Mouse (Mus musculus) CH12.LX (cell line): ENCODE results near the gene Fgf8. TPM values are rescaled to one million over a fixed set of nuclear protein-coding genes. Genes with fewer than 3 reads are reported as not detected.
A peak's percentile ranks its signal among the peaks of the same experiment; 100 is the strongest.

ENCODE experiments used
- DNase-seq: peaks from one replicate; pipeline ENCODE4 v3.0.0-alpha.2; 2013; ENCODE audit errors: extremely low read depth
- H3K27ac ChIP-seq: 2 replicates; pipeline ENCODE4 v1.5.1; 2012; ENCODE audit warnings: low read depth, mild to moderate bottlenecking, control low read depth, moderate library complexity; ENCODE audit not compliant: insufficient read depth
- H3K27me3 ChIP-seq: replicated peaks from 2 replicates; pipeline ENCODE3; 2012; ENCODE audit warnings: inconsistent platforms
- H3K36me3 ChIP-seq, 2 experiments: replicated peaks in 1 of 2; 2 replicates each; pipeline versions ENCODE3 to v1.6.1; 2012; ENCODE audit warnings: inconsistent platforms in 1 of 2, low read length in 1 of 2, mild to moderate bottlenecking in 1 of 2, mixed read lengths in 1 of 2, moderate library complexity in 1 of 2; ENCODE audit not compliant: control insufficient read depth in 1 of 2, insufficient read depth in 1 of 2
- H3K4me1 ChIP-seq, 2 experiments: 2 replicates each; pipeline ENCODE4 v1.6.1; 2012; ENCODE audit warnings: inconsistent platforms in 1 of 2, moderate library complexity in 1 of 2; ENCODE audit not compliant: insufficient read depth in 2 of 2, control insufficient read depth in 1 of 2
- H3K4me2 ChIP-seq: 2 replicates; pipeline ENCODE4 v1.6.1; 2012; ENCODE audit warnings: low read depth, mild to moderate bottlenecking, control low read depth; ENCODE audit not compliant: poor library complexity, insufficient read depth, severe bottlenecking
- H3K4me3 ChIP-seq, 3 experiments: fragments of 150-350 bp in 1 of 3; sonication (generic) in 1 of 3; replicated peaks in 1 of 3; 2 replicates each; pipeline versions ENCODE3 to v1.5.1; 2011 to 2012; ENCODE audit warnings: low read depth in 2 of 3, low read length in 2 of 3, mild to moderate bottlenecking in 2 of 3, moderate library complexity in 2 of 3, control low read depth in 1 of 3, improper control_type of control experiment in 1 of 3, inconsistent platforms in 1 of 3, mixed read lengths in 1 of 3; ENCODE audit not compliant: poor library complexity in 1 of 3
- H3K79me2 ChIP-seq: replicated peaks from 2 replicates; pipeline ENCODE4 v1.6.1; 2012; ENCODE audit warnings: mild to moderate bottlenecking, moderate library complexity; ENCODE audit not compliant: control insufficient read depth, poor library complexity, insufficient read depth, severe bottlenecking; ENCODE audit errors: extremely low read depth
- H3K9ac ChIP-seq: 2 replicates; pipeline ENCODE4 v1.6.1; 2012; ENCODE audit warnings: low read depth, mild to moderate bottlenecking, control low read depth, moderate library complexity; ENCODE audit not compliant: insufficient read depth
- H3K9me3 ChIP-seq: replicated peaks from 2 replicates; pipeline ENCODE3; 2012; ENCODE audit warnings: low read length, inconsistent platforms, mixed read lengths
- BHLHE40 ChIP-seq: IDR thresholded peaks from 2 replicates; pipeline ENCODE4 v1.6.1; 2011; ENCODE audit warnings: mild to moderate bottlenecking, low read depth, low read length, improper control_type of control experiment
- CHD1 ChIP-seq: IDR thresholded peaks from 2 replicates; pipeline ENCODE4 v1.6.1; 2012; ENCODE audit warnings: low read depth, low read length, improper control_type of control experiment, inconsistent platforms
- CHD2 ChIP-seq: IDR thresholded peaks from 2 replicates; pipeline ENCODE4 v1.6.1; 2011; ENCODE audit warnings: low read length, improper control_type of control experiment
- CTCF ChIP-seq, 2 experiments: IDR thresholded peaks in 1 of 2; conservative IDR thresholded peaks in 1 of 2; 2 replicates each; pipeline ENCODE4 v1.5.1; 2011 to 2012; ENCODE audit warnings: low read depth in 2 of 2, low read length in 2 of 2, improper control_type of control experiment in 1 of 2, inconsistent platforms in 1 of 2, mild to moderate bottlenecking in 1 of 2, moderate library complexity in 1 of 2
- E2F4 ChIP-seq: IDR thresholded peaks from 2 replicates; pipeline ENCODE4 v1.6.1; 2011; ENCODE audit warnings: low read depth, low read length, improper control_type of control experiment; ENCODE audit not compliant: insufficient replicate concordance
- ELF1 ChIP-seq: IDR thresholded peaks from 2 replicates; pipeline ENCODE4 v1.6.1; 2014; ENCODE audit warnings: low read depth, mild to moderate bottlenecking, inconsistent platforms, low read length, improper control_type of control experiment
- EP300 ChIP-seq: IDR thresholded peaks from 2 replicates; pipeline ENCODE4 v1.6.1; 2011; ENCODE audit warnings: low read length, improper control_type of control experiment
- ETS1 ChIP-seq: conservative IDR thresholded peaks from 2 replicates; pipeline ENCODE4 v1.6.1; 2012; ENCODE audit warnings: low read depth, mild to moderate bottlenecking, inconsistent platforms, low read length, improper control_type of control experiment, moderate library complexity
- GABPA ChIP-seq: IDR thresholded peaks from 2 replicates; pipeline ENCODE4 v1.6.1; 2012; ENCODE audit warnings: low read depth, low read length, improper control_type of control experiment, inconsistent platforms; ENCODE audit not compliant: insufficient replicate concordance
- HCFC1 ChIP-seq: IDR thresholded peaks from 2 replicates; pipeline ENCODE4 v1.6.1; 2012; ENCODE audit warnings: low read depth, mild to moderate bottlenecking, inconsistent platforms, low read length, improper control_type of control experiment
- IRF4 ChIP-seq: IDR thresholded peaks from 2 replicates; pipeline ENCODE4 v1.6.1; 2014; ENCODE audit warnings: low read depth, mild to moderate bottlenecking, inconsistent platforms, low read length, improper control_type of control experiment
- JUND ChIP-seq: conservative IDR thresholded peaks from 2 replicates; pipeline ENCODE4 v1.6.1; 2011; ENCODE audit warnings: low read depth, low read length, improper control_type of control experiment
- KAT2A ChIP-seq: IDR thresholded peaks from 2 replicates; pipeline ENCODE4 v1.6.1; 2012; ENCODE audit warnings: low read length, improper control_type of control experiment, inconsistent platforms; ENCODE audit not compliant: insufficient replicate concordance
- MAX ChIP-seq: IDR thresholded peaks from 2 replicates; pipeline ENCODE4 v1.6.1; 2011; ENCODE audit warnings: low read length, improper control_type of control experiment
- MAZ ChIP-seq: IDR thresholded peaks from 2 replicates; pipeline ENCODE4 v1.6.1; 2012; ENCODE audit warnings: low read depth, mild to moderate bottlenecking, inconsistent platforms, low read length, improper control_type of control experiment, moderate library complexity
- MEF2A ChIP-seq: IDR thresholded peaks from 2 replicates; pipeline ENCODE4 v1.6.1; 2014; ENCODE audit warnings: low read depth, mild to moderate bottlenecking, inconsistent platforms, low read length, improper control_type of control experiment, borderline replicate concordance
- MXI1 ChIP-seq: IDR thresholded peaks from 2 replicates; pipeline ENCODE4 v1.6.1; 2011; ENCODE audit warnings: mild to moderate bottlenecking, low read depth, low read length, improper control_type of control experiment
- MYC ChIP-seq: IDR thresholded peaks from 2 replicates; pipeline ENCODE4 v1.6.1; 2011; ENCODE audit warnings: low read depth, mild to moderate bottlenecking, improper control_type of control experiment, low read length
- NELFE ChIP-seq: IDR thresholded peaks from 2 replicates; pipeline ENCODE4 v1.6.1; 2011; ENCODE audit warnings: low read depth, low read length, improper control_type of control experiment
- NRF1 ChIP-seq: IDR thresholded peaks from 2 replicates; pipeline ENCODE4 v1.6.1; 2014; ENCODE audit warnings: low read depth, mild to moderate bottlenecking, inconsistent platforms, low read length, improper control_type of control experiment, moderate library complexity
- POLR2A ChIP-seq: IDR thresholded peaks from 2 replicates; pipeline ENCODE4 v1.6.1; 2011; ENCODE audit warnings: low read depth, mild to moderate bottlenecking, improper control_type of control experiment, low read length
- POLR2AphosphoS2 ChIP-seq: IDR thresholded peaks from 2 replicates; pipeline ENCODE4 v1.6.1; 2011; ENCODE audit warnings: low read depth, low read length, improper control_type of control experiment
- RAD21 ChIP-seq: IDR thresholded peaks from 2 replicates; pipeline ENCODE4 v1.6.1; 2011; ENCODE audit warnings: low read depth, mild to moderate bottlenecking, low read length, improper control_type of control experiment, moderate library complexity
- SIN3A ChIP-seq: IDR thresholded peaks from 2 replicates; pipeline ENCODE4 v1.6.1; 2012; ENCODE audit warnings: low read length, improper control_type of control experiment, inconsistent platforms
- TBP ChIP-seq: conservative IDR thresholded peaks from 2 replicates; pipeline ENCODE4 v1.6.1; 2011; ENCODE audit warnings: low read depth, low read length, improper control_type of control experiment
- TCF12 ChIP-seq: IDR thresholded peaks from 2 replicates; pipeline ENCODE4 v1.6.1; 2014; ENCODE audit warnings: low read depth, mild to moderate bottlenecking, inconsistent platforms, low read length, improper control_type of control experiment
- USF1 ChIP-seq: IDR thresholded peaks from 2 replicates; pipeline ENCODE4 v1.6.1; 2014; ENCODE audit warnings: low read depth, mild to moderate bottlenecking, inconsistent platforms, low read length, improper control_type of control experiment
- USF2 ChIP-seq: conservative IDR thresholded peaks from 2 replicates; pipeline ENCODE4 v1.6.1; 2011; ENCODE audit warnings: low read depth, low read length, improper control_type of control experiment
- ZC3H11A ChIP-seq: IDR thresholded peaks from 2 replicates; pipeline ENCODE4 v1.6.1; 2012; ENCODE audit warnings: low read depth, mild to moderate bottlenecking, inconsistent platforms, low read length, improper control_type of control experiment
- ZMIZ1 ChIP-seq: IDR thresholded peaks from 2 replicates; pipeline ENCODE4 v1.6.1; 2012; ENCODE audit warnings: low read depth, mild to moderate bottlenecking, inconsistent platforms, low read length, improper control_type of control experiment
- ZNF384 ChIP-seq: IDR thresholded peaks from 2 replicates; pipeline ENCODE4 v1.6.1; 2012; ENCODE audit warnings: low read depth, low read length, improper control_type of control experiment, inconsistent platforms
- dilution Hi-C: fragments of 300-500 bp; cut with MboI; formaldehyde crosslinking; loops from 2 replicates; pipeline ENCODE4 v1.14.3; 2020; ENCODE audit warnings: low sequenced_read_pairs; ENCODE audit not compliant: extremely low pct_unique_long_range_greater_than_20kb, extremely low pct_ligation_motif_present
- in situ Hi-C: fragments of 300-500 bp; cut with MboI; formaldehyde crosslinking; loops from 3 replicates; pipeline ENCODE4 v1.14.3; 2019; ENCODE audit warnings: low sequenced_read_pairs, low pct_ligation_motif_present, low pct_unique_long_range_greater_than_20kb, mixed read lengths
- polyA plus RNA-seq: library from polyadenylated mRNA; unstranded; fragments of >175 nt; gene quantifications from 2 replicates; pipeline ENCODE4 v1.2.1, GENCODE M21; 2012; ENCODE audit warnings: low read depth; ENCODE audit not compliant: insufficient read length
- total RNA-seq, 2 experiments: library from RNA; depleted of rRNA; stranded (reverse); fragments of 300-350 nt in 1 of 2; fragments of >200 nt in 1 of 2; gene quantifications; 2 replicates each; pipeline ENCODE4 v1.2.3; 2012 to 2014

Fgf8 gene
- total and polyA plus RNA-seq, 3 experiments: not detected

DNA sequence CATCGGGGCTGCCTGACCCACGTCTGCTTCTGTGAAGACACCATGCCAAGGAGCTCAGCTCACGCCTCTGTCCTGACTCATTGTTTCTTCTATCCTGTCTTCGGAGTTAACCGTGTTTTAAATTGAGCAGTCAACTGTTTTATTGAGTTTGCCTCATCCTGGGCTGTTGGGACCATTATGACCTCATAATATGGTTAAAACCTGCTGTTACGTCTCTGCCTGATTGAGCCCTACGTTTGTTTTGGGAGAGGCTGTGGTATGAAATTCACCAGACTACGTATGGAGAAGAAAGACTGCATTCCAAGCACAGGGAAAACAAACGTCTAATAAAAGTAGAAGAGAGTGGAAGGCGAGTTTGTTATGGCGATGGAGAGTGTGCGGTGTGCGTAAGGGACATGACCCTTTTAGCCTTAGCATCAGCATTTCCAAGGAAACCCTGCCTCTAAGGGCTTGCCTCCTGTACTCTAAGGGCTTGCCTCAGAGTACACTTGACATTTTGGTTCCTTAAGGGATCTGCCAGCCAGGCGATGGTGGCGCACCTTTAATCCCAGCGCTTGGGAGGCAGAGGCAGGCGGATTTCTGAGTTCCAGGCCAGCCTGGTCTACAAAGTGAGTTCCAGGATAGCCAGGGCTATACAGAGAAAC, 41.3 kb upstream of the Fgf8 start (continued):
- TF ChIP-seq MYC: no peak
- TF ChIP-seq USF2: no peak
- TF ChIP-seq HCFC1: no peak
- no peak for TF ChIP-seq GABPA
- TF ChIP-seq E2F4: no peak
- TF ChIP-seq MEF2A: no peak
- no peak for TF ChIP-seq TBP
- no peak for TF ChIP-seq IRF4

DNA sequence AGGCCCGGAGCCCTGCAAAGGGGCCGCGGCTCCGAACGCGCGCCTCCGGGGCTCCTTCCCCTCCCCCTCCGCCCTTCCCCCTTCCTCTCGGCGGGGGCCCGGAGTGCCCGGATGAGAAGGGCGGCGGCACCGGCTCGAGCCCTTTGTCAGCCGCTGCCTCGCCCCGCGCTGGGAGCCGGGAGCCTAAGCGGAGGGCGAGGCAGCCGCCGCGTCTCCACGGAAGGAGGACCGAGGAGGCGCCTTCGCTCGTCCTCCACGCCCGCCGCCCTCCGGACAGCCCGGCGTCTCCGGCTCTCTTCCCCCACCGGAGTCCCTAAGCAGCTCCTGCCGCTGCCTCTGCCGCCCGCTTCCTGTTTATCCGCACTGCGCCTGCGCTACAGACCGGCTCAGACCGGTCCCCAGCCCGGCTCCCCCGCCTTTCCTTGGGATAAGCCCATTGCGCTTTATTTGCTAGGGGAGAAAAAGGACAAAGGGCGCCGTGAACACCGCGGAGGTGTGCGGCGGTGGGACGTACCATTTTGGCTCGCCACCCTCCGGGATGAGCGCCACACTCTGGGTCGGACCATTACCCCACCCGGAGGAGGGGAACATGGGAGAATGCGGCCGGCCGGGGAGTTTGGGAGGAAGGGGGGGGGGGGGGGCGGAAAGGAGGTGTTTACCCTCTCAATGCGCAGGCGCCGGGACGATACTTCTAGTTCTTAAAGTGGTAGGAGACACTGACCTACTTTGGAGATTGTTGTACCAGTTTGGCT, 40.6 kb upstream of the Fgf8 start, which contains the start of gene Mgea5:
TSS of gene Mgea5 (minus strand) at position 657 of the 752 bp plus-strand sequence.
- in situ Hi-C loops: no loop called here
- peaks cover 14 to 30% of the 10 kb centered on the region in 2 experiments for H3K36me3 ChIP-seq
- H3K27me3 ChIP-seq: no peaks in the 10 kb centered on the region
- TF ChIP-seq MAZ (peak; percentile 96), ETS1 (no peak), ZC3H11A (no peak), ZNF384 (no peak), E2F4 (no peak), SIN3A (peak; percentile 97), RAD21 (no peak), KAT2A (0 out of 2 replicates have a peak, but pooled peaks have one; percentile 53), IRF4 (peak; percentile 66), MAX (peak; percentile 46; the same call in 1 of the 2 replicates), CHD2 (peak; percentile 97), HCFC1 (peak; percentile 81), BHLHE40 (peak; percentile 31; the same call in 1 of the 2 replicates), CTCF (conservative IDR thresholded peaks at IDR 0.05 in 1 of 2, IDR thresholded peaks at IDR 0.05 in 1 of 2; ENCODE audit: low read depth in 2 of 2, low read length in 2 of 2) (no peak), EP300 (no peak), TCF12 (peak; percentile 68), ELF1 (peak; percentile 94), ZMIZ1 (peak; percentile 19; the same call in 1 of the 2 replicates), POLR2A (peak; percentile 75), MEF2A (peak; percentile 17; the same call in 1 of the 2 replicates), NELFE (peak; percentile 79; the same call in 1 of the 2 replicates), MXI1 (no peak), POLR2AphosphoS2 (peak; percentile 22; the same call in 1 of the 2 replicates), NRF1 (peak; percentile 90), USF1 (no peak), CHD1 (peak; percentile 100), TBP (0 out of 2 replicates have a peak, but pooled peaks have one; percentile 29), JUND (no peak)
- H3K27ac ChIP-seq: peak within 1 kb of the TSS; percentile 78
- H3K9me3 ChIP-seq: no peaks in the 10 kb centered on the region
- peak within 1 kb of the TSS; percentile 86 to 95 (median 93) for H3K4me3 ChIP-seq
- peak within 1 kb of the TSS; percentile 90 for H3K9ac ChIP-seq
- H3K4me1 ChIP-seq: peaks cover 15 to 44% of the 10 kb centered on the region in 2 experiments
- dilution Hi-C loops: no loop called here
- peak within 1 kb of the TSS; percentile 97 for H3K4me2 ChIP-seq
- DNase-seq: peak; percentile 97
- H3K79me2 ChIP-seq: peaks cover 45% of the 10 kb centered on the region
